Mouse (Mus musculus) gastrocnemius, postnatal 10 days (tissue): ENCODE data around the gene Hadha. TPM values are rescaled to one million over a fixed set of nuclear protein-coding genes. Genes with fewer than 3 reads are reported as not detected.
A peak's percentile ranks its signal among the peaks of the same experiment; 100 is the strongest.

ENCODE experiments used
- DNase-seq: peaks from one replicate; pipeline ENCODE4 v3.0.0; 2021; ENCODE audit warnings: mixed read lengths
- total RNA-seq, 2 experiments: library from RNA; stranded (reverse); gene quantifications; 2 replicates each; pipeline ENCODE4 v1.2.3; 2021

Hadha gene
- total RNA-seq, 2 experiments from 2014 or later = 292 to 312 TPM

DNA sequence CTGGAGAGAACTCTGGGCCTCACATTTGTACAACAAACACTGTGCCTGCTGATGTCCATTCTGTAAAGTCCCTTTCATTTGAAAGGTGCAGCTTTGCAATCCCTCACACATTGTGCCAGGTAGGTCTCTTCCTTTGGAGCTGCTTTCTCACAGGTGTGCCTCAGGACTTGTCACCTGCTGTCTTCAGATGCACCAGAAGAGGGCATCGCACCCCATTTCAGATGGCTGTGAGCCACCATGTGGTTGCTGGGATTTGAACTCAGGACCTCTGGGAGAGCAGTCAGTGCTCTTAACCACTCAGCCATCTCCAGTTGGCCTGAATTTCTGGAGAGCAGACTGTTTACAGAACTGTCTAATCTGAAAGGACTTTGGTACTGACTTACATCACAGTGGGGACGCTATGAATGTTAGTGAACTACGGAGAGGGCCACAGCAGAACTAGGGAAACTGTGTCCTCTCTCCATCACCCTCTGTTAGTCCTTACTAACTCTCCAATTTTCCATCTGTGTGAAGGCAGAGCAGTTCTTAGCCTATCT lies 42.4 kb downstream of the Hadha start:
- no peak for DNase-seq

DNA sequence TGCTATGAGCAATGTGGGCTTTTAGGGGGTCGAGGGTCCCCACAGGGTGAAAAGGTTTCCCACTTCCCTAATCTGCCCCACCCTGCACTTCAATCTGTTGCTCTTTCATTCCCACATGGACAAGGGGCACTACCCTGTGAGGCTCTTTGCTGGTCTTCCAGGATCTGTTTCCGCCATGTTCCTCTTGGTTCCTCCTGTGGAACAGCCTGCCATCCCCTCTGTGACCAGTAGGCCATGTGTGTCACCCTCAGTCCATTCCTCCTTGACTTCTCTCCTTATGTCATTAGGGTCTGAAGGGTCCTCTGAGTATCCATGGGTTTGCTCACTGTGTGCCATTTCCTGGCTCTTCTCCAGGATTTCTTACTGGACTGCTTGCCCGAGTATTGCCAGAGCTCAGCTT lies 43.2 kb downstream of the Hadha start:
- no peak for DNase-seq

DNA sequence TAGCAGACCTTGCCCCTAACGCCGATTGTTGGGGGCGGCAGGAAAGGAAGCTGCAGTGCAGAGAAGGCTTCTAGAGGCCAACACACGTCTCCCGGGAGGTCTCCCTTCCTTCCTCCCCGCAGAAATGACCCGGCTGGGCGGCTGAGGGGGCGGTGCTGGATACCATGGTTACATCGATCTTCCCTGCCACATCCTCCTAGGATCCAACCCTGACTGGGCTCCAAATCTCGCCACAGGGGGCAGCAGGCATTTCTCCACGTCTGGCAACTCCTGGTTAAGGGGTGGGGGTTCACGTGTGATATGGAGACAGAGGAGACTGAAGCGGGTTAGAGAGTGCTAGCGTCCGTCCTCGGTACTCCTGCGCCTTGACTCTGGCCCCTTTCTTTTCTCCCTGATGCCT lies 43.8 kb downstream of the Hadha start:
- DNase-seq = no peak

DNA sequence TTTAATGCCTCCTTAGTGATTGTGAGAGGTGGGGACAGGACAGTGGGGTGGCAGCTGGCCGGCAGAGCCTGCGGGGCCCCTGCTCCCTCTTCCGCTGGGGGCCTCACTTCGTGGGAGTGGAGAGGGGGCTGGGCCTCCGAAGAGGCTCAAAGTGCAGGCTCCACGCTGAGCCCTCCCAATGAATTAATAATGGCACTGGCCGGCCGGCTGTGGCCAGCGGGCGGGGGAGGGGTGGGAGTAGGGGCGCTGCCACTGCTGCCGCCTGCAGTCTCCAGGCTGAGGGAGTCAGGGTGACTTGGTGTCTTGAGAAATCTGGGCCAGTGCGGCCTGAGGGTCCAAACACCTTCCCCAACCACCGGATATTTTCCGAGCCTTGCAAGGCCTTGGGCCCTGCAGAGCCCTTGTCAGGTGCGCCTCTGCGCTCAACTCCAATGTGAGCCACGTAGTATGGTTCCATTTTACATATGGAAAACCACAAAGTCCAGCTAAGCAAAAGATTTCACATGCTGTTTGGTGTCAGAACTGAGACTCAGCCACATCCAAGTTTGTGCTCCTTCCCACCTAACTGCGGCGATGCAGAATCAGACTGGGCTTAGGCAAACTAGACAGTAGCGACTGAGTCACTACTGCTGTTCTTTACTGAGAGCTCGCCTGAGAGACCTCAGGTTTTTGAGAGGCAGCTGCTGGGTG lies 44.4 kb downstream of the Hadha start:
- no peak for DNase-seq

DNA sequence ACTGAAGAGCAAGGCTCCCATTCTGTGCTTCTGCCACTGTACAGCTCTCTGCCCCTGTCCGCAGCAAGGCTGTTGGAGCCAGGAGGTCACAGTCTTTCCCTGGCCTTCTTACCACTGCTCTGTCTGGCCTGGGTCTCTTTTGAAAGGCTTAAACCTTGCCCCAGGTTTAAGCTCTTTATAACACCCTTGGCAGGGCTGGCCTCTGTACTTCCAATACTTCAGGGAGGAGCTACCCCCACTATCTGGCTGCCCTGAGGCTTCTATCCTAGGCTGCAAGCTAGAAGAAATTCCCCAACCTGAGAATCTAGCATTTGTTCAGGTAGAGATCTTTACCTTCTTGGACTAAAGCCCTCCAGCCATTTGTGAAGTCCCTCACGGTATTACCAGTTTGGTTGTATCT lies 45.1 kb downstream of the Hadha start:
- DNase-seq = no peak

DNA sequence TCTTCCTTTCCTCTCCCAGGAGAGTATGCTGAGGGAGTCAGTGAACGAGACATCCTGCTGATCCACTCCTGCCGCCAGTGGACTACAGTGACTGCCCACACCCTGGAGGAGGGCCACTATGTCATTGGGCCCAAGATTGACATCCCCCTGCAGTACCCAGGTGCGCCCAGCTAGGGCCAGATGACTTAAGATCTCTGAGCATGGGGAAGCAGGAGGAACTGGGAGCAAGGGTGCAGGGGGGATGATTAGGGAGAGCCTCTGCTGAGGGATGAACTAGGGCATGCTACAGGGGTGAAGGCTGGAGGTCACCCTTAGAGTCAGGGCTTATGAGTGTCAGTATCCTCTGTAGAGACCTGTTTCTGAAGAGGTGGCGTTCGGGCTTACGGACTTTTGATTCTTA lies 46.7 kb downstream of the Hadha start:
- DNase-seq = no peak

DNA sequence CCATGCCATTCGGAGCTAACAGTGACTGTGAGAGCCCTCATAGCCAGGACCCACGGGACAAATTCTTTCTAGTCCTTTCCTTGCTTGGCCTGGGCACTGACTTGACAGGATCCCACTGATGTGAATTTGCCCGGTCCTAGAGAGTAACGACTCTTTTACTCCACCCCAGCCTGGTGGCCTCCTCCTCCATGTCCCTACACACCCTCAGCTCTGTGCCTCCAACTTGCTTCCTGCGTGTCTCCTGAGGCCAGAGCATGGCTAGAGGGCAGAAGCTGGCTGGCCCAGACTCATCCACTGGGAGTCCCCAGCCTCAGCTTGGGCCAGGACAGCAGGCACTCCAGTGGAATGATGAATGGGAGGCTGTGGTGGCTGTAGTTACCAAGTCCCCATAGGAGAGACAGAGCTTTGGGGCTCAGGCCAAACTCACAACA lies 47.3 kb downstream of the Hadha start:
- DNase-seq = no peak

DNA sequence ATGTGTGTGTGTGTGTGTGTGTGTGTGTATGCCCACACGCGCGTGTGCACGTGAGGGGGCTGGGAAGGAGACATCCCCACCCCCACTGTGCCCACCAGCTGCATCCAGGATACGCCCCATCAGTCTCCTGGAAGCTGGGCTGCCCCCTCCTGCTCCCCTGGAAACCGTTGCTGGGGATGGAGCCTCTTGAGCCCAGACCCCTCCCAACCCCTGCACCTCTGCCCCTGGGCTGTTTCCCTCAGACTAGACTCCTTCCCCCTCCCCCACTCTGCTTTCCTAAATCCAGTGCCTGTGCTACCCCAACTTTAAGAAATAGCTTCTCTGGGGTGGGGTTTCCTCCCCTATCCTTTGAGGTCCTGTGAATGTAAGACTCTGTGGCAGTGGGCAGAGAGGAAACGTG lies 47.8 kb downstream of the Hadha start:
- DNase-seq = no peak

DNA sequence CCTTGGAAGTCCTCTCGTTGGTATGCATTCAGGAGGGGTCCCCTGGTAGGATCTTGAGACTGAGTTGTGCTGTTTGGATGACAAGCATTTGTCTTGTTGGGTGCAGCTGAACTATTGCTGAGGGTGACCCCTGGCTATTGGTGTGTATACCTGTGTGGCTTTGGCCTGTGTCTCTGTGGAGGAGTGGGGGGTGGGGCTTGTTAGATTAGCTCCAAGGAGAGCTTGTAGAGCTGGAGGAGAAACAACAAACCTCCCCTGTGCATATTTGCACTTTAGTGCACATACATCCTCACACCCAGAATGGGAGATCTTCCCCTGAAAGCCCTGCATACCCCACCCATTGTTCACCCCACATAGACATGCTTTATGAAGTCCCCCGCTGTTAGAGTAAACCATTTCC lies 48.2 kb downstream of the Hadha start:
- no peak for DNase-seq

DNA sequence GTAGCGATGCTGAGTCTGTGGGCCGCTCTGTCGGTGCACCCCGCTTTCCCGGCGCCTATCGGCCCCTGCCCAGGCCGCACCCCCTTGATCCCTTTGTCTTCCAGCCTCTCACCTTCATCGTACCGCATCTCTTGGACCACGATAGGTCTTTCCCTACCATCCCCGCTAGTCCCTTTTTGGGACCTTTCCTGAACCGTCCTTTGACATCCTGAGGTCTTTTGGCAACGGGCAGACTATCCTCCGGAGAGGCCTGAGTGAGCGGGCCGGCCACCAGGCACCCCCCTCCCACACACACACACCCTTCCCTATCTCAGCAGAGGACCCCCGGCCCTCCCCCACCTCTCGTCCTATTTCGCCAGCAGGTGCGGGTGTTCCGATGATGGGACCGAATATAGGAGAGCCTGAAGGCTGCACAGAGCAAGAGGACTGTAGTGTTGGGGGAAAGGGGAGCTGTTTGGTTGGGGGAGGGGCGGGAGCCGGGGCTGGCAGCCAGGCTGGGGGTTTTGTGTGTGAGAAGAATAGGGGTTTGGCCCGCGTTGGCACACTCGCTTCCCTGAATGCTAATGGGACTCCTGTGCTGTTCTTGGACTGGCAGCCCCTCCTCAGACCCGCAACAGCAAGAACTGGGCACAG lies 49.2 kb downstream of the Hadha start, which contains the start of gene 3110082J24Rik:
3110082J24Rik (minus strand) TSS at position 419 of the 633 bp plus-strand sequence.
- no peak for DNase-seq

DNA sequence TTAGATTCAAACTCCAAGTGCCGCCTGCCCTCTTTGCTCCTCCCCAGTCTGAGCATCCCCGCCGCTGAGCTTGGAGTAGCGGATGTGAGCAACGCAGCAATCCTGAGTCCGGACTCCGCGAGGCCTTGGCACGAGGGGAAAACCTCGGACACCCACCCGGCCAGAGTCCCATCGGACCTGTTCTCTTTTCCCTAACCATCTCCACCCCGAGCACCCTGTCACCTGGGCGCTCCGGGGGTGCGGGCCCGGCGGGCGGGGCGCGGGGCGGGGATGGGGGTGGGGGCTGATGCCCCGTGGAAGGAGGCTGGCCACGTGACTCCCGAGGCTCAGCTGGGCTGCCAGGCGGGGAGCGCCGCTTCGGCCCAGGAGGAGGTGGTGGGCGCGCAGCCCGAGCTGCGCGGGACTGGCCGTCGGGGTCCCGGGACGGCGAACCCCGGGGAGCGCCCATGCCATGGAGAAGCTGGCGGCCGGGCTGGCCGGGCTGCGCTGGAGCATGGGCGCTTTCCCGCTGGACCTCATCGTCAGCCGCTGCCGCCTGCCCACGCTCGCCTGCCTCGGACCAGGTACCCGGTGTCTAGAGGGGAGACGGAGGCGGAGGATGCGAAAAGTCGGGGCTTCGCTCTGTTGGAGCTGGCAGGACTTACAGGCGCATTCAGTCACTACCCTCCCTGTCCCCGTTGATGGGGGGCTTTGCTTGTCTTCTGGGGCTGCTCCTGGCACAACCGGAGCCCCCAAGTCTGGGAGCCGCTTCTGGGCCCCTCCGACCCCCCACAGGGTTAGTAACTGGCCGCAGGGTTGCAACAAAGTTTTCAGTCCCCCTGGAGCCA lies 49.9 kb downstream of the Hadha start, which contains the start of gene Garem2:
Garem2 (plus strand) TSS at position 321 of the 827 bp plus-strand sequence.
- DNase-seq = no peak

DNA sequence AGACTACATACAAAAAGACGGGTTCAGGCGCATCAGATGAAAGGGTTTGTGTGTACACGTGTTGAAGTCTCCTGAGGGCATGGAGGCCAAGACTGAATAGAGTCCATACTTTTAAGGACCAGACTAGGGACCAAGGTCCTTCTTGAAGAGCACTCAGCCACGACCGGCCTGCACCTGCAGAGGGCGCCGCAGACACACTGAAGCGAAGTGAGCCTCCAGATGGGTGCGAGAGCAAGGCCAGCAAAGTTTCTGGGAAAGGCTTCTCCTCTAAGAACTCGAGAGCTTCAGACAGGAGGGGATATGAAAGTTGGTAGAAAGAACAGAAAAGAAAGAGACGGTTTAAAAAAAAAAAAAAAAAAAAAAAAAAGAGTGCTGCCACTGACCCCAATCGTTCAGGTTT lies 50.6 kb downstream of the Hadha start:
- peak; percentile 62 for DNase-seq

DNA sequence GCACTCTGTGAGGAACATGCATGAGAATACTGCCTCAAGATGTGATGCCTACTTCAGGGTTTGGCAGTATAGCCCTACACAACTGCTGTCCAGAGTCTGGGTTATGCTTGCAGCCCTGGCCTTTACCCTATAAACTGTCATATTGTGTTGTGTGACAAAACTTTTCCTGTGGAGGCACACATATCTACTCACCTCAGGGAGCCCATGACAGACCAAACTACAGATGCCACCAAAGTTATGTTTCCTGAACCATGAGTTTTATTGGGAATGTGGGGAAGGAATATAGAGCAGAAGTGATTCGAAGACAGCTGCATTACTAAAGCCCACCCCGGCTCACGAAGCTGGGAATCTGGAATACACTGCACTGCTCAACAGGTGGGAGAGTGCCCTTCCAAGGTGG lies 51.6 kb downstream of the Hadha start:
- DNase-seq = no peak

DNA sequence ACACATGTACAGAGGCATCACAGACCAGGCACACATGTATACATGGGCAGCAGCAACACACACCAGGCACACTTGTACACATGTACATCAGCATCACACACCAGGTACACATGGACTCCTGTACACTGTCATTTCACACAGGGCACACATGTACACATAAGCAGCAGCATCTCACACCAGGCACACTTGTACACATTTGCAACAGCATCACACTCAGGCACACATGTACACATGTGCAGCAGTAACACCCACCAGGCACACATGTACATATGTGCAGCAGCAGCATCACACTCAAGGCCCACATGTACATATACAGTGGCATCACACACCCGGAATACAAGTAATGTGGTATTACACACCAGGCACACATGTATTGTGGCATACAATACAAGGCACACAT lies 56.7 kb downstream of the Hadha start:
- DNase-seq = no peak

DNA sequence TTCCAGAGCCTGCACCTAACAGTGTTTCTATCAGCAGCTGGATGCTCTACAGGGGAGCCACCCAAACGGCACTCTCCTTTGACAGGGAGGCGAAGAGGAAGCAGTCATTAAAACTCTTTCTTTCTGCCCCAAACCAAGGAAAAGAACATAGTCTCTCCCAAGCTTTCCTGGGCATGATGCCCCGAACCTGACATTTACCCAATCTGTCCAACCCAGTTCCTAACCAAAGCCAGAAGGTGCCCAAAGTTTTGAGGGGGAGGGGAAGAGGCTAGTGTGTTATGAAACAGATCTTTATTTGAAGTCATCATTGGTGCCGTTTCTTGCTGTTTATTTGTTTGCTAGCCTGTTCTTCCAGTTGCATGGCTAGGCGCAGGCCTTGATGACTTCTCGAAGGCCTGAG lies 59.2 kb downstream of the Hadha start:
- DNase-seq = no peak

DNA sequence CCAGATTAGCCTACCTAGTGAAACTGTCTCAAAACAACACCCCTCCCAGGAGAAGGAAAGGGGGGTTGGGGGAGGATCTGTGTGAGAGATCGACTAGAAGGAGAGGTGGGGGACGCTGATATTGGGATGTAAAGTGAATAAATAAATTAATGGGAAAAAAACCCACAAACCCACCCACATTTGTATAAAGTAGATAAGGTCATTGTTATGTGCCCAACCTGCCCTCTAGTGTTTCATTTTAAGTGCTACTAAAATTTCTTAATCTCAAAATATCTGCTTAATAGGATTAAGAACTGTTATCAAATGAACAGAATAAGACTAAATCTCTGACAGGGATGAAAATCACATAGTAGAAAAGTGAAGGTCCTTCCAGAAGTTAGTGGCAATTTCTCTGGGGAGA lies 60.6 kb downstream of the Hadha start:
- no peak for DNase-seq

DNA sequence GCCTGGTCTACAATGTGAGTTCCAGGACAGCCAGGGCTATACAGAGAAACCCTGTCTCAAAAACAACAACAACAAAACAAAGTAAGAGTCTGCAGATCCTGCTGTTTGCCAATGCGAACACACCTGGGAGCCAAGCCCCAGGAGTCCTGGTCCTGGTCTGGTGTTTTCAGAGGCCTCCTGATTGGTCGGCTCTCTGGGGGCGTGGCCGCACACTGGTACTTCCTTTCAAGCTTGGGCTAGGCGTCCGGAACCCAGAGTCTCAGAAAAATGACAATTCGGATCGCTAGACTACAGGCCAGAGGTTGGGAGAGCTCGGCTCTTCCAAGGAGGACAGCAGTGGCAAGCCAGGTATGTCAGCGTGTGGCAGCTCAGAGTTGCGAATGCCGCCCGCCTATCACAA lies 62.3 kb downstream of the Hadha start:
- no peak for DNase-seq

DNA sequence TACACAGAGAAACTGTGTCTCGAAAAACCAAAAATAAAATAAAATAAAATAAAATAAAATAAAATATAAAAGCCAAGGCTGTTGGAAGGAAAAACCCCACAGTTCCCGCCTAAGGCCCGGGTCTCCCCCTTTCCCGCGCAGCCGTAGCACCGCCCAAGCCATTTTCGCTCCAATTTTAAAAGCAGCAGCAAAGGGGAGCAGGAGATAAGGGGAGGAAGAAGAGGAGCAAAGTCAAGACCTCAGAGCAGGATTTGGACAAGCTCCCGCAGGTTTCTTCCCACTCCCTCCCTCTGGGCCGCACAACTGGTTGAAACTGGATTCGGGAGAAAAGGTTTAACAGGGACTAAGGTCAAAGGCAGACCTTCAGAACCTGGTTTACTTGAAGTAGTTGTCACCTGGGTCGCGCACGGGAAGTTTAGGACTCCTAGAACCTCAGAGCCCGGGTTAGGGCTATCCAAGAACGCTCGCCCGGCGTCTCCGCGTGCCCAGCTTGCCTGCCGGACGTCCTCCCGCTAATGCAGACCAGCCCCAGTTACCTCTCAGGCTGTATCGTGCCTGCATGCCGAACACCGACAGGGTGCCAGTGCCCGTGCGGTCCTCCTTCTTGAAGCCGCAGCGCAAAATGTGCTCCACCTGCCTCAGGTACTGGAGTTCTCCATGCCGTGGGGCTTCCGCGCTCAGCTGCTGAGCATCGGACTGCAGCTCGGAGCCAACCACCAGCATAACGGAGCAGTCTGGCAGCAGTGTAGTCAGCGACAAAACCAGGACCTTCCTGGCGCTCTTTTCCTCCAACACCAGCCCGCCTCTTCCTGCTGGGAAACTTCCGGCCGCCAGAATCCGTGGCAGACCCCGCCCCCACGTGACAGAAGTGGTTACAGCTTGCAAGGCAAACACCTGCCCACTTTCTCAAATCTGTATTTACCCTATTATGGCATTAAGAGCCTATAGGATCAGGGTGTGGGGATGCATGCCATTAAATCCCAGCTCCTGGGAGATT lies 81.8 kb downstream of the Hadha start, which contains the start of gene Tyms:
Tyms (minus strand) TSS at position 793 of the 997 bp plus-strand sequence.
- DNase-seq = peak; percentile 73

DNA sequence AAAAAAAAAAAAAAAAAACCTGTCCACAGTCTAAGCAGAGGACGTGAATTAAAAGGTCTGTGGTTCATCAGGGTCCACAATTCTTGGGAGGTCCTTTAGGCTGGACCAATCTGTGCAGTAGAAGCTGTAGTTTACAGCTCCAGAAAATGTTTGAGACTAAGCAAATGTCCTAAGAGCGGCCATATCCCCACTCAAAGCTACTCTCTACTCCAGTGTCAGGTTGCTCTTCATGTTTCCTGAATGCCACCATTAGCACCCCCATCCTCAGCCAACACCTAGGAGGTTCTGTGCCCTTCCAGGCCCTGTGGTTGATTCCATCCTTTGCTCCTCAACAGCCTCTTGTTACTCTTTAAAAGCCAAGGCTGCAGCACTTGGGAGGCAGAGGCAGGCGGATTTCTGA lies 82.6 kb downstream of the Hadha start:
- DNase-seq = no peak

DNA sequence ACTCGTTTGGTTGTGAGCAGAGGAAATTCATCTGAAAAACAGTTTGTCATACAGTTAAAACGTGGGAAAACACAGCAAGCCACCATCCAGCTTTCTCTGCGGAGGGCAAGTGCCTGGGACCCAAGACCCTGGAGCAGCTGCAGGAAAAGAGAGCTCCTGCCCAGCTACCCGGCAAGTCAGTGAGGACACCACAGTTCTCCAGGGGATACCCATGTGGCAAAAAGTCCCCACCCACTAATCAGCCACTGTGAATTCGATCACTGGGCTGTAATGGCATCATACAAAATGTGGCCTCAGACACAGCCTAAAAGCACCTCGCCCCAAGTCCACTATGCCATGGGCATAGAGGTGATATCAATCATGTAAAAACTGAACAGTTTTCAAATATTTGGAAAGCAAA lies 83.3 kb downstream of the Hadha start:
- no peak for DNase-seq
